Mouse (Mus musculus): Measurements from ENCODE around the gene Gm37240. TPM values are rescaled to one million over a fixed set of nuclear protein-coding genes. Genes with fewer than 3 reads are reported as not detected.

Gm37240 gene
- polyA plus RNA-seq, 1 experiment from 2014 or later, result 0.82 TPM

GRCm38 (mm10) chr3:85827815-85828214 is 59.5 kb downstream of the Gm37240 start:
- Histone ChIP-seq H3K27ac (ENCODE audit: low read depth, low read length) (no peak overlapping the region), H3K36me3 (ENCODE audit: control insufficient read depth, insufficient read depth, low read length) (no peaks in the 10 kb centered on the region), H3K4me2 (ENCODE audit: low read depth) (no peak overlapping the region), H3K4me3 (ENCODE audit: low read depth, low read length) (no peak overlapping the region), H3K4me1 (ENCODE audit: control insufficient read depth, insufficient read depth, low read length) (peaks cover 6% of the 10 kb centered on the region; the same call in 1 of the 2 replicates), H3K9me3 (ENCODE audit: control insufficient read depth, low read length) (no peaks in the 10 kb centered on the region), H3K9ac (ENCODE audit: low read length) (no peak overlapping the region), H3K27me3 (ENCODE audit: control insufficient read depth, insufficient read depth, low read length) (no peaks in the 10 kb centered on the region)
- DNase-seq (ENCODE audit: low spot score), result no peak
- 59% methylated on average over 6 of the region's 6 CpGs for WGBS
- ATAC-seq (ENCODE audit: insufficient read depth, low FRiP score, low TSS enrichment), result no peak

- no peak for ATAC-seq (ENCODE audit: insufficient read depth, low FRiP score, low TSS enrichment)
- Histone ChIP-seq H3K4me2 (ENCODE audit: low read depth) (no peak overlapping the region), H3K36me3 (ENCODE audit: control insufficient read depth, insufficient read depth, low read length) (no peaks in the 10 kb centered on the region), H3K9me3 (ENCODE audit: control insufficient read depth, low read length) (no peaks in the 10 kb centered on the region), H3K27me3 (ENCODE audit: control insufficient read depth, insufficient read depth, low read length) (no peaks in the 10 kb centered on the region), H3K4me1 (ENCODE audit: control insufficient read depth, insufficient read depth, low read length) (0 out of 2 replicates have a peak, but pooled peaks cover 3% of the 10 kb centered on the region), H3K9ac (ENCODE audit: low read length) (no peak overlapping the region), H3K4me3 (ENCODE audit: low read depth, low read length) (no peak overlapping the region), H3K27ac (ENCODE audit: low read depth, low read length) (no peak overlapping the region)
- no peak for DNase-seq (ENCODE audit: low spot score)
- 76% methylated on average over 4 of the region's 4 CpGs for WGBS
Measured at GRCm38 (mm10) chr3:85827283-85827682, 60.0 kb downstream of the Gm37240 start.

GRCm38 (mm10) chr3:85820839-85821548 is 66.3 kb downstream of the Gm37240 start:
- Histone ChIP-seq H3K27ac (ENCODE audit: low read depth, low read length) (no peak overlapping the region), H3K4me1 (ENCODE audit: control insufficient read depth, insufficient read depth, low read length) (no peaks in the 10 kb centered on the region), H3K9me3 (ENCODE audit: control insufficient read depth, low read length) (no peaks in the 10 kb centered on the region), H3K4me3 (ENCODE audit: low read depth, low read length) (no peak overlapping the region), H3K4me2 (ENCODE audit: low read depth) (no peak overlapping the region), H3K36me3 (ENCODE audit: control insufficient read depth, insufficient read depth, low read length) (no peaks in the 10 kb centered on the region), H3K27me3 (ENCODE audit: control insufficient read depth, insufficient read depth, low read length) (no peaks in the 10 kb centered on the region), H3K9ac (ENCODE audit: low read length) (no peak overlapping the region)
- DNase-seq (ENCODE audit: low spot score) (no peak), ATAC-seq (ENCODE audit: insufficient read depth, low FRiP score, low TSS enrichment) (no peak)
- WGBS, result 82% methylated on average over 15 of the region's 15 CpGs

- DNase-seq (ENCODE audit: low spot score), result no peak
- H3K27ac ChIP-seq (ENCODE audit: low read depth, low read length), result no peak overlapping the region
- no peak overlapping the region for H3K4me3 ChIP-seq (ENCODE audit: low read depth, low read length)
- H3K27me3 ChIP-seq (ENCODE audit: control insufficient read depth, insufficient read depth, low read length), result no peaks in the 10 kb centered on the region
- no peaks in the 10 kb centered on the region for H3K4me1 ChIP-seq (ENCODE audit: control insufficient read depth, insufficient read depth, low read length)
- no peaks in the 10 kb centered on the region for H3K9me3 ChIP-seq (ENCODE audit: control insufficient read depth, low read length)
- no peaks in the 10 kb centered on the region for H3K36me3 ChIP-seq (ENCODE audit: control insufficient read depth, insufficient read depth, low read length)
- no peak for ATAC-seq (ENCODE audit: insufficient read depth, low FRiP score, low TSS enrichment)
- H3K4me2 ChIP-seq (ENCODE audit: low read depth), result no peak overlapping the region
- 80% methylated on average over 3 of the region's 3 CpGs for WGBS
- no peak overlapping the region for H3K9ac ChIP-seq (ENCODE audit: low read length)
Measured at GRCm38 (mm10) chr3:85819319-85819718, 68.0 kb downstream of the Gm37240 start.

- no peak for ATAC-seq (ENCODE audit: insufficient read depth, low FRiP score, low TSS enrichment)
- Histone ChIP-seq H3K36me3 (ENCODE audit: control insufficient read depth, insufficient read depth, low read length) (no peaks in the 10 kb centered on the region), H3K4me3 (ENCODE audit: low read depth, low read length) (no peak within 1 kb of the TSS), H3K27me3 (ENCODE audit: control insufficient read depth, insufficient read depth, low read length) (no peaks in the 10 kb centered on the region), H3K27ac (ENCODE audit: low read depth, low read length) (no peak within 1 kb of the TSS), H3K4me2 (ENCODE audit: low read depth) (no peak within 1 kb of the TSS), H3K9me3 (ENCODE audit: control insufficient read depth, low read length) (no peaks in the 10 kb centered on the region), H3K9ac (ENCODE audit: low read length) (no peak within 1 kb of the TSS), H3K4me1 (ENCODE audit: control insufficient read depth, insufficient read depth, low read length) (no peaks in the 10 kb centered on the region)
- WGBS, result 91% methylated on average over 2 of the region's 2 CpGs
- no peak for DNase-seq (ENCODE audit: low spot score)
Measured at GRCm38 (mm10) chr3:85817191-85817590, 70.1 kb downstream of the Gm37240 start, which contains the start of gene Fam160a1. Gene Fam160a1, minus strand, starts transcription at chr3:85817291.

GRCm38 (mm10) chr3:85814241-85814640 is 73.1 kb downstream of the Gm37240 start:
- Histone ChIP-seq H3K27me3 (ENCODE audit: control insufficient read depth, insufficient read depth, low read length) (no peaks in the 10 kb centered on the region), H3K27ac (ENCODE audit: low read depth, low read length) (no peak overlapping the region), H3K36me3 (ENCODE audit: control insufficient read depth, insufficient read depth, low read length) (no peaks in the 10 kb centered on the region), H3K4me3 (ENCODE audit: low read depth, low read length) (no peak overlapping the region), H3K9me3 (ENCODE audit: control insufficient read depth, low read length) (no peaks in the 10 kb centered on the region), H3K9ac (ENCODE audit: low read length) (no peak overlapping the region), H3K4me1 (ENCODE audit: control insufficient read depth, insufficient read depth, low read length) (no peaks in the 10 kb centered on the region), H3K4me2 (ENCODE audit: low read depth) (no peak overlapping the region)
- 65% methylated on average over 7 of the region's 7 CpGs for WGBS
- no peak for ATAC-seq (ENCODE audit: insufficient read depth, low FRiP score, low TSS enrichment)
- no peak for DNase-seq (ENCODE audit: low spot score)

GRCm38 (mm10) chr3:85813101-85814014 is 74.0 kb downstream of the Gm37240 start:
- no peak overlapping the region for H3K4me3 ChIP-seq (ENCODE audit: low read depth, low read length)
- H3K4me1 ChIP-seq (ENCODE audit: control insufficient read depth, insufficient read depth, low read length), result no peaks in the 10 kb centered on the region
- no peaks in the 10 kb centered on the region for H3K27me3 ChIP-seq (ENCODE audit: control insufficient read depth, insufficient read depth, low read length)
- H3K27ac ChIP-seq (ENCODE audit: low read depth, low read length), result no peak overlapping the region
- 61% methylated on average over 4 of the region's 4 CpGs for WGBS
- H3K9me3 ChIP-seq (ENCODE audit: control insufficient read depth, low read length), result no peaks in the 10 kb centered on the region
- H3K36me3 ChIP-seq (ENCODE audit: control insufficient read depth, insufficient read depth, low read length), result no peaks in the 10 kb centered on the region
- H3K9ac ChIP-seq (ENCODE audit: low read length), result no peak overlapping the region
- no peak for DNase-seq (ENCODE audit: low spot score)
- no peak for ATAC-seq (ENCODE audit: insufficient read depth, low FRiP score, low TSS enrichment)
- no peak overlapping the region for H3K4me2 ChIP-seq (ENCODE audit: low read depth)

GRCm38 (mm10) chr3:85812010-85812409 is 75.3 kb downstream of the Gm37240 start:
- 92% methylated on average over 5 of the region's 5 CpGs for WGBS
- H3K4me3 ChIP-seq (ENCODE audit: low read depth, low read length), result no peak overlapping the region
- no peaks in the 10 kb centered on the region for H3K36me3 ChIP-seq (ENCODE audit: control insufficient read depth, insufficient read depth, low read length)
- no peak overlapping the region for H3K9ac ChIP-seq (ENCODE audit: low read length)
- H3K9me3 ChIP-seq (ENCODE audit: control insufficient read depth, low read length), result no peaks in the 10 kb centered on the region
- no peak overlapping the region for H3K4me2 ChIP-seq (ENCODE audit: low read depth)
- H3K27me3 ChIP-seq (ENCODE audit: control insufficient read depth, insufficient read depth, low read length), result no peaks in the 10 kb centered on the region
- no peaks in the 10 kb centered on the region for H3K4me1 ChIP-seq (ENCODE audit: control insufficient read depth, insufficient read depth, low read length)
- DNase-seq (ENCODE audit: low spot score) (no peak), ATAC-seq (ENCODE audit: insufficient read depth, low FRiP score, low TSS enrichment) (no peak)
- no peak overlapping the region for H3K27ac ChIP-seq (ENCODE audit: low read depth, low read length)

Measured in neural tube, embryonic 11.5 days (tissue).